Mouse (Mus musculus) olfactory bulb, adult 2 months (tissue): ENCODE results near the gene Slc9a7. TPM values are rescaled to one million over a fixed set of nuclear protein-coding genes. Genes with fewer than 3 reads are reported as not detected.

ENCODE experiments used
- H3K27ac ChIP-seq: fragments of 200-500 bp; 2 replicates; pipeline ENCODE4 v1.5.1; 2012; ENCODE audit warnings: low read depth, low read length; ENCODE audit not compliant: insufficient read depth
- H3K4me1 ChIP-seq: fragments of 200-500 bp; 2 replicates; pipeline ENCODE4 v1.6.1; 2012; ENCODE audit warnings: low read length; ENCODE audit not compliant: control insufficient read depth, insufficient read depth
- H3K4me3 ChIP-seq: fragments of 200-500 bp; 2 replicates; pipeline ENCODE4 v1.5.1; 2012; ENCODE audit warnings: mild to moderate bottlenecking, low read depth, low read length, moderate library complexity; ENCODE audit not compliant: insufficient read depth
- CTCF ChIP-seq: fragments of 200-500 bp; IDR thresholded peaks from 2 replicates; pipeline ENCODE4 v1.5.1; 2012; ENCODE audit warnings: low read depth, mild to moderate bottlenecking, low read length, moderate library complexity; ENCODE audit not compliant: insufficient read depth
- POLR2A ChIP-seq: fragments of 200-500 bp; IDR thresholded peaks from 2 replicates; pipeline ENCODE4 v1.6.1; 2012; ENCODE audit warnings: mild to moderate bottlenecking, low read depth, low read length, moderate library complexity; ENCODE audit not compliant: insufficient read depth
- WGBS: fragments of 180-500 bp; shearing (Covaris S2); methylation state at CpG from one replicate; pipeline ENCODE4 v1.1.7; 2018; 5-methylcytosine and 5-hydroxymethylcytosine counted together
- polyA plus RNA-seq: library from polyadenylated mRNA; stranded (reverse); fragments of >200 nt; gene quantifications from 2 replicates; pipeline ENCODE4 v1.2.4, GENCODE M21; 2012; ENCODE audit warnings: low replicate concordance; ENCODE audit not compliant: missing spikeins, insufficient read depth, insufficient read length

The Slc9a7 gene
- polyA plus RNA-seq, 1 experiment, result not detected

DNA sequence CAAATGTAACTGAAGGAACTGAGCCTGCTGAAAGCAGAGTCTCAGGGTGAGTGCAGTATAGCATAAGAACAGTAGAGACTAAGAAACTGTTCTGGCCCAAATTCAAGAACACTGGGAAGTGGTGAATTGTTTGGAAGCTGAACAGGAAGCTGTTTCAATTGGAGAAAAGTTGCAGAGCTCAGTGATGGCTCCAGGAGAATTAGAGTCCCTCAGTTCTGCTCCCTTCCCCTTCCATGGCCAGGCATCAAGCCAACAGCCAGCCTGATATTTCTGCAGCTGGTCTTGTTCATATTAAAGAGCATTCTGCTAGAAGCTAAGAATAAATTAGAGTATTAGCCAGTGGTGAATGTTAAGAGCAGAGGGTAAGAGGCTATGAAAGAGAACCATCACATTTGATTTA, 225.0 kb downstream of the Slc9a7 start:
- Histone ChIP-seq H3K4me1 (no peaks in the 10 kb centered on the region), H3K27ac (no peak overlapping the region), H3K4me3 (no peak overlapping the region)
- TF ChIP-seq POLR2A (no peak), CTCF (no peak)

GRCm38 (mm10) chrX:20061764-20062480, 229.7 kb downstream of the Slc9a7 start:
- WGBS, result 76% methylated on average over 3 of the region's 3 CpGs

DNA sequence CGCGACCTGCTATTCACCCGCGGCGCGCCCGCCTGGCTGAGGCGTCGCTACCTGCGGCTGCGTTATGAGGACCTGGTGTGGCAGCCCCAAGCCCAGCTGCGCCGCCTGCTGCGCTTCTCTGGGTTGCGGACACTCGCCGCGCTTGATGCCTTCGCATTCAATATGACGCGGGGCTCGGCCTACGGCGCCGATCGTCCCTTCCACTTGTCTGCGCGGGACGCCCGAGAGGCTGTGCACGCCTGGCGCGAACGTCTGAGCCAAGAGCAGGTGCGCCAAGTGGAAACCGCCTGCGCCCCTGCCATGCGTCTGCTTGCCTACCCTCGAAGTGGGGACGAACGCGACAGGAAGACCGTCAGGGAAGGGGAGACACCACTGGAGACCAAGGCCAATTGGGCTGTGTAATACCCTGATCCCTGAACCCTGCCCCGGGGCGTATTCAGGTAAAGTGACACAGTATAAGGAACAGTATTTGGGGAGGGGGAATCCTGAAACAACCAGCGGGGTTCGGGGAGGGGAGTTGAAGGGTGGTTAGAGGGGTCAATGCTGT, 230.8 kb downstream of the Slc9a7 start:
- H3K27ac ChIP-seq, result no peak overlapping the region
- H3K4me1 ChIP-seq, result peaks cover 13% of the 10 kb centered on the region
- no peak for TF ChIP-seq POLR2A
- no peak for TF ChIP-seq CTCF
- peak overlapping the region; percentile 42 for H3K4me3 ChIP-seq
- WGBS, result 21% methylated on average over 47 of the region's 47 CpGs

More at GRCm38 (mm10) chrX:20061764-20062480, 229.7 kb downstream of the Slc9a7 start:
- Histone ChIP-seq H3K4me3 (no peak overlapping the region), H3K27ac (no peak overlapping the region), H3K4me1 (peaks cover 13% of the 10 kb centered on the region)
- TF ChIP-seq CTCF (no peak), POLR2A (no peak)

DNA sequence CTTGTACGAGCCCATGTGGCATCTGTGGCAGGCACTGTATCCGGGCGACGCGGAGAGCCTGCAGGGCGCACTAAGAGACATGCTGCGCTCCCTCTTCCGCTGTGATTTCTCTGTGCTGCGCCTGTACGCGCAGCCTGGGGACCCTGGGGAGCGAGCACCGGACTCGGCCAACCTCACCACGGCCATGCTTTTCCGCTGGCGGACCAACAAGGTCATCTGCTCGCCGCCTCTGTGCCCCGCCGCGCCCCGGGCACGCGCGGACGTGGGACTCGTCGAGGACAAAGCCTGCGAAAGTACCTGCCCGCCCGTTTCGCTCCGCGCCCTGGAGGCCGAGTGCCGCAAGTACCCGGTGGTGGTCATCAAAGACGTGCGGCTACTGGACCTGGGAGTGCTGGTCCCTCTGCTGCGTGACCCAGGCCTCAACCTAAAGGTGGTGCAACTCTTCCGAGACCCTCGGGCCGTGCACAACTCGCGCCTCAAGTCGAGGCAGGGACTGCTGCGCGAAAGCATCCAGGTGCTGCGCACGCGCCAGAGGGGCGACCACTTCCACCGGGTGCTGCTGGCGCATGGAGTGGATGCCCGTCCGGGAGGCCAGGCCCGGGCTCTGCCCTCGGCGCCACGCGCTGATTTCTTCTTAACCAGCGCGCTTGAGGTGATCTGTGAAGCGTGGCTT, 231.4 kb downstream of the Slc9a7 start:
- H3K4me3 ChIP-seq, result peak overlapping the region; percentile 42
- peaks cover 13% of the 10 kb centered on the region for H3K4me1 ChIP-seq
- TF ChIP-seq CTCF (no peak), POLR2A (no peak)
- H3K27ac ChIP-seq, result no peak overlapping the region
- 19% methylated on average over 65 of the region's 65 CpGs for WGBS

GRCm38 (mm10) chrX:20059381-20059971, 232.1 kb downstream of the Slc9a7 start, which contains the start of gene Chst7:
Gene Chst7, plus strand, starts transcription at chrX:20059560.
- Histone ChIP-seq H3K27ac (no peak within 1 kb of the TSS), H3K4me3 (peak within 1 kb of the TSS; percentile 42), H3K4me1 (peaks cover 13% of the 10 kb centered on the region)
- WGBS, result 10% methylated on average over 40 of the region's 40 CpGs
- TF ChIP-seq CTCF (no peak), POLR2A (no peak)

Other genes with a start within 250 kb of the Slc9a7 start
- not detected in 2 replicates for gene Chst7, start 232.2 kb downstream of the Slc9a7 start, polyA plus RNA-seq
- gene Rp2, start 72.7 kb upstream of the Slc9a7 start, polyA plus RNA-seq, result not detected in 2 replicates
- gene Jade3, start 133.9 kb upstream of the Slc9a7 start, polyA plus RNA-seq, result not detected in 2 replicates